Mouse (Mus musculus): ENCODE results near the gene Draxin. TPM values are rescaled to one million over a fixed set of nuclear protein-coding genes. Genes with fewer than 3 reads are reported as not detected.
"Not testable (repeated sequence)": the region's sequence is repeated elsewhere in the genome, so short reads cannot be mapped to it uniquely, and the experiment has no call there.

Gene Draxin
- total RNA-seq, 2 experiments from 2014 or later = not detected

DNA sequence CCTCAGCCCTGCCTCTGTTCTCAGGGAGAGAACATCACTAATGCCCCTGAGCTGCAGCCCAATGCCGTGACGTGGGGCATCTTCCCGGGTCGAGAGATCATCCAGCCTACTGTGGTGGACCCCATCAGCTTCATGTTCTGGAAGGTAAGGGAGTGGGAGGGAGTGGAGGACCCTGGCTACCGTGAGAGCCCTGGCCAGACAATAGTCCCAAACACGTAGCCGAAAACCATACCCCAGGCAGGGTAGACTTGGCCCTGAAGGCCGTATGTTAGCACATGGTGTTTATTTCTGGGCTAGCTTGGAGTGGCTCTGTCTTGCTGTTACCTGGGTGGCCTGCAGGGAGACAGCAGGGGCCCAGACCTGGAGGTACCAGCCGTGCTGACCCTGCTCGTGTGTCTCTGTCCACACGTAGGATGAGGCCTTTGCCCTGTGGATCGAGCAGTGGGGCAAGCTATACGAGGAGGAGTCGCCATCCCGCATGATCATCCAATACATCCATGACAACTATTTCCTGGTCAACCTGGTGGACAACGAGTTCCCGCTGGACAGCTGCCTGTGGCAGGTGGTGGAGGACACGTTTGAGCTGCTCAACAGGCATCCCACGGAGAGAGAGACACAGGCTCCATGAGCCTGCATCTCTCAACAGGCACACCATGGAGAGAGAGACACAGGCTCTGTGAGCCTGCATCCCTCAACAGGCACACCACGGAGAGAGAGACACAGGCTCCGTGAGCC lies 75.4 kb downstream of the Draxin start:
- no peak for DNase-seq

DNA sequence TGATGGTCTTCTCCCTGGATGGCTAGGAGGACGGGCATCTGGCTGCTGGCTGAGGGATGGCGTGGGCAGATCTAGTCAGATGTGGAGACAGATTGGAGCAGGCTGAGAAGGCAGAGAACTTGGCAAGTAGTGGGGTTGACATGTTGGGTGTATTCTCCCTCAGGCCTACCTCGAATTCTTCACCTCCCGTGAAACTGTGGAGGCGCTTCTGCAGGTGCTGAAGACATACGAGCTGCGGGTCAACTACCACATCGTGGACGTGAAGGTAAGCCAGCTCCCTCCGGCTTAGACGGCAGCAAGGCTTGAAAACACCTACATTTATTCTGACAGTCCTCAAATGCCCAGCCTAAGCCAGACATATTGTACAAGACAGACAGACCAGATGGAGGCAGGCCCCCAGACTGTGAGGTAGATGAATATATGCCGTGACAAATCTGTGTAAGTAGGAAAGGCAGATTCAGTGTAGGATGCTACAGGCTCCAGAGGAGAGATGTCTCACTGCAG lies 77.0 kb downstream of the Draxin start:
- no peak for DNase-seq

DNA sequence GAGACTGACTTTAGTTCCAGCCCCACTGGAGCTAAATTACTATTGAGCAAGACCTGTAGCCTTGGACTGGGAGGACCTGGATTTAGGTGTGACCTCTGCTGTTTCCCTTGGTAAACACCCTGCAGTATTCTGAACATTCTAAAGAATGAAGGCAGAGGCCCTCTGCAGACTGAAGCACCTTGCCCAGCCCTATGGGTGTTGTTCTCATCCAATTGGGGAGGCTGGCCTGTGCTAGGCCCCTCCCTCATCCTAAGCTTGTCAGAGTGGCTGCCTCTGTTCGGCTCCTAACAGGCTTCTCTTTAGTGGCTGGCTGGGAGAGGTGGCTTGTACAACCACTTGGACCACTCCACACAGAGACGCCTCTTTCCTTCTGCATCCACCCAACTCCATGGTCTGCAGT lies 77.5 kb downstream of the Draxin start:
- DNase-seq = no peak

DNA sequence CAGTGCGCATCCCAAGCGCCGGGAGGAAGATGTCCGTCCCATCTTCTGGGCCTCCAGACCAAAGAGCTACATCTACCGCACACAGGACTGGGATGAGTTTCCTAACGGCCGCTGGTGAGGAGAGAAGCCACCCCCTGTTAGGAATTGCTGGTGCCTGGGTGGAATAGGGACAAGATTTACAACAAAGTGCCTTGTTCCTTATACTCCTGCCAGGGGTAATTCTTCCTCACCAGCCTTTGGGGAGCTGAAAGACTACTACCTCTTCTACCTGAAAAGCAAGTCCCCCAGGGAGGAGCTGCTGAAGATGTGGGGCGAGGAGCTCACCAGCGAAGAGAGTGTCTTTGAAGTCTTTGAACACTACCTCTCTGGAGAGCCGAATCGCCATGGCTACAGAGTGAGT lies 78.6 kb downstream of the Draxin start:
- no peak for DNase-seq

DNA sequence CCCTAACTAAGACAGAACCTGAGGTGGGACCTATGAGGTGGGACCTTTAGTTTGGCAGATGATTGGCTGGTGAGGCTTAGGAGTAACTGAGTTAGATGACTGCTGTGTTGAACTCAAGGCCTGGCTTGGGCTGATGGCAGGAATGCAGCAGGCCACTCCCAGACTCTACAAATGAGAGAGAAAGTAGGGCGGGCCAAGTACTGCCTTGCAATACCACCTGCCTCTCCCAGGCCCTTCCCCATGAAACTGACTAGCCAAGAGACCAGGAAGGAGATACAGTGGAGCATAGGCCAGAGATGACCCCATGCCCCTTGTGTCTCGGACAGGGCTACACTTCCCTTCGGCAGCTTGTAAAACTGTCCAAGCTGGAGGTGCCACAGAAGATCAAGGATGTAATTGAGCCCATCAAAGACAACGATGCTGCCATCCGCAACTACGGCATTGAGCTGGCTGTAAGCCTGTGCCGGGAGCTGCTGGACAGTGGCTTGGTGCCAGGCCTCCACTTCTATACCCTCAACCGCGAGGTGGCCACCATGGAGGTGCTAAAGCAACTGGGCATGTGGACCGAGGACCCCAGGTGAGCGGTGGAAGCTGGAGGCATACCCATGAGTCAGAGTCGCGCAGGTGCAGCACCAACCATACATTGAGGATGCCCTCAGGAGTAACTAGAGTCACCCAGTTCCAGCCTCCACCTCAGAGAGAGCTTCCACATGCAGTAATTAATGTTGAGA lies 79.3 kb downstream of the Draxin start:
- no peak for DNase-seq

DNA sequence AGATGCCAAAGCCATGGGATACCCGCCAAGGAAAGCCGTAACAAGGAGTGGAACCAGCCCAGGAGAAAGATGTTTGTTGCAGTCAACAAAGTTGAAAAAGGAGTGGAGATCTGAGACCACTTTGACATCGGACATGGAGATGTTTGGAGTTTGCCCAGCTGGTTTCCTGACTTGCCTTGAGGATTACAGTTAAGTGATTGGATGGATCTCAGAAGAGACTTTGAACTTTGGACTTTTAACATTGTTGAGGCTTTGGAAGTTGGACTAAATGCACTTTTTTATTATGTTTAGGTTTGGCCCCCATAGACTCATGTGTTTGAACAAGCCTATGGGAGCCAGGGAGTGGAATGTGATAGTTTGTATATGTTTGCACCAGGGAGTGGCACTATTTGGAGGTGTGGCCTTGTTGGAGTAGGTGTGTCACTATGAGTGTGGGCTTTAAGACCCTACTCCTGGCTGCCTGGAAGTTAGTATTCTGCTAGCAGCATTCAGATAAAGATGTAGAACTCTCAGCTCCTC lies 80.0 kb downstream of the Draxin start:
- not testable (repeated sequence) for DNase-seq

Small RNAs within 50 kb of the gene (microRNA-seq; reads per million reads assigned to microRNA genes)
- 0 reads per million in 2 experiments for gene Mir7022

Other genes starting within 250 kb of the Draxin start
- 100 to 1,000 TPM; 505 to 526 TPM for gene Mfn2, start 226.0 kb downstream of the Draxin start, total RNA-seq (2021)
- gene Plod1, start 193.9 kb downstream of the Draxin start, total RNA-seq (2021) = 10 to 100 TPM; 80.9 to 82.5 TPM
- gene 2510039O18Rik, start 189.8 kb downstream of the Draxin start, total RNA-seq (2021) = 10 to 100 TPM; 46.8 to 49.3 TPM
- 100 to 1,000 TPM; 736 to 787 TPM for gene Nppb, start 144.9 kb downstream of the Draxin start, total RNA-seq (2021)
- 1,000 to 10,000 TPM; 1,585 to 1,953 TPM for gene Nppa, start 130.0 kb downstream of the Draxin start, total RNA-seq (2021)
- gene Clcn6, start 91.9 kb downstream of the Draxin start, total RNA-seq (2021) = 10 to 100 TPM; 15.8 to 16.3 TPM
- 10 to 100 TPM; 14.1 to 14.3 TPM for gene Mthfr, start 91.6 kb downstream of the Draxin start, total RNA-seq (2021)
- 10 to 100 TPM; 24.8 to 27.4 TPM for gene Agtrap, start 42.7 kb downstream of the Draxin start, total RNA-seq (2021)
- 10 to 100 TPM; 17.9 to 19.9 TPM for gene Mad2l2, start 314 bp downstream of the Draxin start, total RNA-seq (2021)
- 10 to 100 TPM; 24.7 to 26.3 TPM for gene Fbxo6, start 21.4 kb upstream of the Draxin start, total RNA-seq (2021)
- gene Fbxo44, start 29.8 kb upstream of the Draxin start, total RNA-seq (2021) = 10 to 100 TPM; 18.2 to 22.7 TPM
- gene Fbxo2, start 29.9 kb upstream of the Draxin start, total RNA-seq (2021) = under 1 TPM in 1 of 2 experiments, not detected in 1; 0.27 TPM
- gene Disp3, start 157.3 kb upstream of the Draxin start, total RNA-seq (2021) = under 1 TPM; 0.14 to 0.19 TPM